Mouse (Mus musculus): ENCODE results near the gene Wfdc21. TPM values are rescaled to one million over a fixed set of nuclear protein-coding genes. Genes with fewer than 3 reads are reported as not detected.

The Wfdc21 gene
- polyA plus RNA-seq, 1 experiment: not detected

- Histone ChIP-seq H3ac (ENCODE audit: control insufficient read depth, insufficient read length) (no peak overlapping the region), H3K79me2 (ENCODE audit: control insufficient read depth, insufficient read depth) (no peaks in the 10 kb centered on the region), H3K27me3 (ENCODE audit: control insufficient read depth, insufficient read depth, insufficient read length) (peaks cover 7% of the 10 kb centered on the region), H3K4me2 (ENCODE audit: low read depth) (no peak overlapping the region), H3K4me3 (no peak overlapping the region), H3K36me3 (ENCODE audit: control insufficient read depth, insufficient read depth) (no peaks in the 10 kb centered on the region)
- TF ChIP-seq MYOD1 (IDR thresholded peaks at IDR 0.05; ENCODE audit: control insufficient read depth in 1 of 3, insufficient read length in 2 of 3, low read depth in 2 of 3) (no peak), SRF (IDR thresholded peaks at IDR 0.05; ENCODE audit: control insufficient read depth, insufficient read length, low read depth) (no peak), TCF3 (IDR thresholded peaks at IDR 0.05; ENCODE audit: insufficient read length, low read depth) (no peak), MAX (IDR thresholded peaks at IDR 0.05; ENCODE audit: low read depth) (no peak), USF1 (IDR thresholded peaks at IDR 0.05; ENCODE audit: low read depth) (no peak), TCF12 (IDR thresholded peaks at IDR 0.05; ENCODE audit: insufficient read depth, poor library complexity, severe bottlenecking) (no peak)
These were observed 45.7 kb downstream of the Wfdc21 start for GRCm38 (mm10) chr11:83792316-83792914.

DNA sequence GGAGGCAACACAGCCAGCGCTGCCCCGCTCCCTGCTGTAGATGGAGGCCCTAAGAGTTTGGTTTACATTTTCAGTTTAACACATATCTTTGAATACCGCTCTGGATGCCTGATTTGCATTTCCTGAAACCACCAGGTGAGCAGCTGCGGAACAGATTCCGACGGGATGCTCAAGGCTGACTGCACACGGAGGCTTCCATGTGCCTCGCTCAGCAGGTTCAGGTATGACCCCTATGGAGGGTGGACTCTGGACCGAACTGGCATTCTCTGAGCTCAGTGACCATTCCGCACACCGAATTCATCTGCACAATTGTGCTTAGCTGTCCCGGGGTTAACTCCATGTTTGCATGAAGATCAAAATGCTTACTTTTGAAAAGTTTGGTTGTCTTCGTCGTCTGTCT lies 46.5 kb downstream of the Wfdc21 start:
- TF ChIP-seq USF1 (IDR thresholded peaks at IDR 0.05; ENCODE audit: low read depth) (no peak), CEBPB (IDR thresholded peaks at IDR 0.05; ENCODE audit: insufficient read depth, poor library complexity, severe bottlenecking) (no peak), MYOG (IDR thresholded peaks at IDR 0.05; ENCODE audit: control insufficient read depth in 1 of 3, insufficient read depth in 1 of 3, insufficient read length in 2 of 3, low read depth in 2 of 3) (no peak), TCF3 (IDR thresholded peaks at IDR 0.05; ENCODE audit: insufficient read length, low read depth) (no peak), SRF (IDR thresholded peaks at IDR 0.05; ENCODE audit: control insufficient read depth, insufficient read length, low read depth) (no peak), POLR2A (IDR thresholded peaks at IDR 0.05; ENCODE audit: insufficient read length, low read depth) (no peak), POLR2AphosphoS2 (IDR thresholded peaks at IDR 0.05; ENCODE audit: insufficient read length, low read depth) (no peak), MYOD1 (IDR thresholded peaks at IDR 0.05; ENCODE audit: control insufficient read depth in 1 of 3, insufficient read length in 2 of 3, low read depth in 2 of 3) (no peak), MAX (IDR thresholded peaks at IDR 0.05; ENCODE audit: low read depth) (no peak), TCF12 (IDR thresholded peaks at IDR 0.05; ENCODE audit: insufficient read depth, poor library complexity, severe bottlenecking) (no peak), REST (IDR thresholded peaks at IDR 0.05; ENCODE audit: insufficient read depth, insufficient read length) (no peak), E2F4 (IDR thresholded peaks at IDR 0.05; ENCODE audit: insufficient read depth) (no peak)
- Histone ChIP-seq H3ac (ENCODE audit: control insufficient read depth, insufficient read length) (no peak overlapping the region), H3K27me3 (ENCODE audit: control insufficient read depth, insufficient read depth, insufficient read length) (peaks cover 7% of the 10 kb centered on the region), H3K4me2 (ENCODE audit: low read depth) (no peak overlapping the region), H3K4me3 (no peak overlapping the region), H3K36me3 (ENCODE audit: control insufficient read depth, insufficient read depth) (no peaks in the 10 kb centered on the region), H3K79me2 (ENCODE audit: control insufficient read depth, insufficient read depth) (no peaks in the 10 kb centered on the region)

DNA sequence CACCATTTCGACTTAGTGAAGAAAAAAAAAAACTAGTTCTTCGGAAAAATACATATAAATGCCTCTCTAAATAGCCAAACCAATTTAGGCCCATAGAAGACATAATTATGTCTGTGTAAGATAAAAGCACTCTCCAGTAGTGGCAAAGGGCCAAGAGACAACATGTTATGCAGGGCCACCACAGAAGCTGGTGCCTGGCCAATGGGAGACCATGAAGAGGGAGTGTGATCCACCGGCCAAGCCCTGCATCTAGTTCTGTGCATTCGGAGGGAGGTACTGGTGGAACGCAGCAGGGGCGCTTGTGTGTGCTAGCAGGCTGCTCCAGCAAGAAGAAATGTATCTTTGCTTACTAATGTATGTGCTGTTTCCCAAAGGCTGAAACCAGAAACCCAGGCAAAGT lies 49.4 kb downstream of the Wfdc21 start:
- H3K79me2 ChIP-seq (ENCODE audit: control insufficient read depth, insufficient read depth): no peaks in the 10 kb centered on the region
- H3K4me2 ChIP-seq (ENCODE audit: low read depth): no peak overlapping the region
- TF ChIP-seq POLR2AphosphoS2 (IDR thresholded peaks at IDR 0.05; ENCODE audit: insufficient read length, low read depth) (no peak), REST (IDR thresholded peaks at IDR 0.05; ENCODE audit: insufficient read depth, insufficient read length) (no peak), POLR2A (IDR thresholded peaks at IDR 0.05; ENCODE audit: insufficient read length, low read depth) (no peak), MYOG (IDR thresholded peaks at IDR 0.05; ENCODE audit: control insufficient read depth in 1 of 3, insufficient read depth in 1 of 3, insufficient read length in 2 of 3, low read depth in 2 of 3) (no peak), USF1 (IDR thresholded peaks at IDR 0.05; ENCODE audit: low read depth) (no peak), TCF3 (IDR thresholded peaks at IDR 0.05; ENCODE audit: insufficient read length, low read depth) (no peak), CEBPB (IDR thresholded peaks at IDR 0.05; ENCODE audit: insufficient read depth, poor library complexity, severe bottlenecking) (no peak), SRF (IDR thresholded peaks at IDR 0.05; ENCODE audit: control insufficient read depth, insufficient read length, low read depth) (no peak), E2F4 (IDR thresholded peaks at IDR 0.05; ENCODE audit: insufficient read depth) (no peak), TCF12 (IDR thresholded peaks at IDR 0.05; ENCODE audit: insufficient read depth, poor library complexity, severe bottlenecking) (no peak), MAX (IDR thresholded peaks at IDR 0.05; ENCODE audit: low read depth) (no peak), MYOD1 (IDR thresholded peaks at IDR 0.05; ENCODE audit: control insufficient read depth in 1 of 3, insufficient read length in 2 of 3, low read depth in 2 of 3) (no peak)
- peaks cover 17% of the 10 kb centered on the region for H3K27me3 ChIP-seq (ENCODE audit: control insufficient read depth, insufficient read depth, insufficient read length)
- H3K4me3 ChIP-seq: no peak overlapping the region
- no peak overlapping the region for H3ac ChIP-seq (ENCODE audit: control insufficient read depth, insufficient read length)
- H3K36me3 ChIP-seq (ENCODE audit: control insufficient read depth, insufficient read depth): no peaks in the 10 kb centered on the region

DNA sequence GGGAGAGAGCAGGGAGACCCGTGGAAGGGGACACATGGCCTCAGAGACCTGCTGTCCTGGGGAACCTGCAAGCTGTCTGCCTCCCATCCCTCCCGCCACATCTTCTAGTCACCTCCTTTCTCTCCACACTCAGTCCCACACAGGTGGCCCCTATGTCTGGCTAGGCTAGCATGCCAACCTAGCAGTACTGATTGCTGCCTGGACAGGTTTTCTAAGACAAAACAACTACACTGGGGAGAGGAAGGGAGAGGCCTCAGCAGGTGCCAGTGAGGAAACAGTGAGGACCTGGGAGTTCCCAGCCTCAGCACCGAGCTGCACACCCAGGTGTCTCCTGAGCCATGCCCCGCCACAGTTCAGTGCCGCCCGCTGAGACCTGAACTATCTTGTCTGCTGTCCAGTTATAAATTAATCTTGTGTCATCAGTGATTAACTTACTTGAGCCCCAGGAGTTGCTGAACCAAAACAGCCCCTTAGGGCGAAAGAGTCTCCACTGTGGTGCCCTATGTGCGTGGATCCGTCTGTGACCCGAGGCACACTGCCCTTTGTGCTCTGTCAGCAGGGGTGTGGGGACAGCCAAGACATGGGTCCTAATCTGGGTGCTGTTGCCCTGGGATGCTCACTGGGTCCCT lies 50.4 kb downstream of the Wfdc21 start:
- TF ChIP-seq TCF12 (IDR thresholded peaks at IDR 0.05; ENCODE audit: insufficient read depth, poor library complexity, severe bottlenecking) (no peak), TCF3 (IDR thresholded peaks at IDR 0.05; ENCODE audit: insufficient read length, low read depth) (no peak), POLR2AphosphoS2 (IDR thresholded peaks at IDR 0.05; ENCODE audit: insufficient read length, low read depth) (no peak), POLR2A (IDR thresholded peaks at IDR 0.05; ENCODE audit: insufficient read length, low read depth) (no peak), REST (IDR thresholded peaks at IDR 0.05; ENCODE audit: insufficient read depth, insufficient read length) (no peak), MYOD1 (IDR thresholded peaks at IDR 0.05; ENCODE audit: control insufficient read depth in 1 of 3, insufficient read length in 2 of 3, low read depth in 2 of 3) (no peak), CEBPB (IDR thresholded peaks at IDR 0.05; ENCODE audit: insufficient read depth, poor library complexity, severe bottlenecking) (no peak), SRF (IDR thresholded peaks at IDR 0.05; ENCODE audit: control insufficient read depth, insufficient read length, low read depth) (no peak), MYOG (IDR thresholded peaks at IDR 0.05; ENCODE audit: control insufficient read depth in 1 of 3, insufficient read depth in 1 of 3, insufficient read length in 2 of 3, low read depth in 2 of 3) (no peak), E2F4 (IDR thresholded peaks at IDR 0.05; ENCODE audit: insufficient read depth) (no peak), USF1 (IDR thresholded peaks at IDR 0.05; ENCODE audit: low read depth) (no peak), MAX (IDR thresholded peaks at IDR 0.05; ENCODE audit: low read depth) (no peak)
- Histone ChIP-seq H3K4me3 (no peak overlapping the region), H3K79me2 (ENCODE audit: control insufficient read depth, insufficient read depth) (no peaks in the 10 kb centered on the region), H3K4me2 (ENCODE audit: low read depth) (no peak overlapping the region), H3K36me3 (ENCODE audit: control insufficient read depth, insufficient read depth) (no peaks in the 10 kb centered on the region), H3ac (ENCODE audit: control insufficient read depth, insufficient read length) (no peak overlapping the region), H3K27me3 (ENCODE audit: control insufficient read depth, insufficient read depth, insufficient read length) (peaks cover 17% of the 10 kb centered on the region)
